Mouse (Mus musculus) kidney, postnatal 14 days (tissue): ENCODE data around the gene Scai.
"Not testable (repeated sequence)": the region's sequence is repeated elsewhere in the genome, so short reads cannot be mapped to it uniquely, and the experiment has no call there.

Experiments used
- DNase-seq: peaks from one replicate; pipeline ENCODE4 v3.0.0; 2022; ENCODE audit warnings: mixed read lengths

Scai gene

GRCm38 (mm10) chr2:39190561-39191056, at the start of gene Scai:
Gene Scai, minus strand, starts transcription at chr2:39190734.
- peak; percentile 99 for DNase-seq

DNA sequence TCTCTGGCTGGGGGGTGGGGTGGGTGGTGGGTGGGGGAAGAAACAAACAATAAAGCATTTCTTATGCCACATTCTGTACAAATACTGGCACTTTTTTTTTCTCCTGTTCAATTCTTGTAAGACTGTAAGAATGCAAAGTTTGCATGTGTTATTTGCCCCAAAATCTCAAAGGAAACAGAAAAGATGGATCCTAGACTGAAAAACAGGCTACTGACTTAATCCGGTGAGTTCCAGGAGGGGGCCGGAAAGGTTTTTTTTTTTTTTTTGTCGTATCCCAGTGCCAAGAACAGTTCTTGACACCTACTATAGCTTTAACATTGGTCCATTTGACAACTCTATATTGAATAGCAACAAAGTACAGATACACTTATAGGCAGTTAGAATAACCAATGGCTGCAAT, 36.2 kb upstream of the Scai start:
- no peak for DNase-seq

- DNase-seq, result peak; percentile 96
Measured at GRCm38 (mm10) chr2:39226019-39226640, 35.6 kb upstream of the Scai start, which contains the start of gene Ppp6c. Gene Ppp6c, minus strand, starts transcription at chr2:39226451.

- DNase-seq, result not testable (repeated sequence)
Measured at GRCm38 (mm10) chr2:39225331-39226018, 34.9 kb upstream of the Scai start.

- DNase-seq, result no peak
Measured at GRCm38 (mm10) chr2:39224621-39225020, 34.1 kb upstream of the Scai start.

DNA sequence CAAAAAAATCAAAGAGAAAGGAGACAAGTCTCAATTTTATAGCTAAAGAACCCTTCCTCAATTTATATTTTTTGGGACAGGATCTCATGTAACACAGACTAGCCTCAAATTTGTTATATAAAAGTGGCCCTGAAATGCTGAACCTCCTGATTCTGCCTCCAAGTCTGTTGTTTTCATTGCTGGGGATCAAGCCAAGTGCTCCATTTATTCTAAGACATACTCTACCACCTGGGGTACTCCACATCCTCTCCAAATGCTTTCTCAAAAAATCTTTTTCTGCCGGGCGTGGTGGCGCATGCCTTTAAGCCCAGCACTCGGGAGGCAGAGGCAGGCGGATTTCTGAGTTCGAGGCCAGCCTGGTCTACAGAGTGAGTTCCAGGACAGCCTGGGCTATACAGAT, 29.5 kb upstream of the Scai start:
- DNase-seq, result no peak

DNA sequence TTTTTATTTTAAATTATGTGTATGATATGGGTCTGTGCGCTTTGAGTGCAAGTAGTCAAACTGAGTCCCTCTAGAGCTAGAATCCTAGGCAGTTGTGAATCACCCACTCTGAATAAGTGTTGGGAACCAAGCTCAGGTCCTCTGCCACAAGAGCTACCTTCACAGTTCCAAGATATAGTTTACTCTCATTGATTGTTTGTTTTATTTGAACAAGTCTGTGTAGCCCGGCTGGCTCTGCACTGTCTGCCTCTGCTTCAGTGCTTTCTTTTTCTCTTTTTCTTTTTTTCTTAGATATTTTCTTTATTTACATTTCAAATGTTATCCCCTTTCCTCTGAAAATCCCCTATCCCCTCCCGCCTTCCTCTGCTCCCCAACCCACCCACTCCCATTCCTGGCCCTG, 28.5 kb upstream of the Scai start:
- DNase-seq, result no peak

GRCm38 (mm10) chr2:39217150-39217549, 26.6 kb upstream of the Scai start:
- no peak for DNase-seq

- DNase-seq, result no peak
Measured at GRCm38 (mm10) chr2:39210738-39211137, 20.2 kb upstream of the Scai start.

- no peak for DNase-seq
Measured at GRCm38 (mm10) chr2:39203359-39203758, 12.8 kb upstream of the Scai start.

DNA sequence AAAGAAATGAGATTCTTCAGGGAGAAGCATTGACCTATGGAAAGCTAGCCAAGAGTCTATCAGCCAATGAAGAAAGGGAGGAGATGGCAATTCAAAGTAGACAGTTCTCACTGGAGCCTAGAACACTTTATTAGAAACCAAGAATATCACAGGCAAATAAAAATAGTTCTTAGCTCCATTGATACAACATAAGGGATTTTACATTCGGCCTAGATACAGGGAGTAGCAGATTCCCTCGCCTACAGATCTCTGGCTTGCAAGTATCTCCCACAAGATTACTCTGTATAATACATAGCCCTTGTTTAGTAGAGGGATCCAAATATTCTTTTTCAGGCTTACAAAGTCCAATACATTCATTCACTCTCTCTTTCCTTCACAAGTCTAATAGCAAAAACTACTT, 4.3 kb upstream of the Scai start:
- DNase-seq, result no peak

GRCm38 (mm10) chr2:39189961-39190560, 473 bp downstream of the Scai start:
- no peak for DNase-seq

DNA sequence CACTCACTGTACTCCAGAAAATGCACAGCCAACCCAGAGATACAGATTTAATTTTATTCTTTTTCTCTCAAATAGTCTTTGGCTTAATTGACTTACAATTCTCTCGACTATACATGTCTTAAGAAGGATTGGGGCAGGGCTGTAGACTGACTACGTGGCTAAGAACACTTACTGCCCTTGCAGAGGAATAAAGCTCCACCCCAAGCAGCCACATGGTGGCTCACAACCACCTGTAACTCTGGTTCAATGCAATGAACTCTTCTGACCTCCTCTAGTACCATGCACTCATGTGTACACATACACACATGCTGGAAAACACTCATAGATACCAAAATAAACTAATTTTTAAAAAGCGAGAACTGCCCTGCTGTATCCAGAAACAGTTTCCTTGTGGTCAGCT, 4.6 kb downstream of the Scai start:
- DNase-seq, result no peak

DNA sequence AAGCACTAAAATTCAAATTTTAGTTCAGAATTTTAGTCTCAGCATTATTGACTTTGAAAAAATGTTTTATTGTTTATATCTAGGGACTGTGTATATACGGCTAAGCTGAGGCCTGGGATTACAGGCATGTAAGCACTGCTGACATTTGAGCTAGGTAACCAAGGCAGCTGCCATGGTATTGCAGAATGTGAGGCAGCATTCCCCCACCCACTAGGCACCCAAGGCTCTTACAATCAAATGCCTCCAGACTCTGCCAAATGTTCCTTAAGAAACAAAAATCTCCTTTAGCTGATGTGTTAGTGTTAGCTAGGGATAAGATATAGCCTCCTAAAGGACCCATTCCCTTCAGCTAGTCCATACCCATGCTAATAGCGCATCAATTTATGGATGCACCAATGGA, 6.9 kb downstream of the Scai start:
- no peak for DNase-seq

GRCm38 (mm10) chr2:39160996-39161395, 29.5 kb downstream of the Scai start:
- no peak for DNase-seq

DNA sequence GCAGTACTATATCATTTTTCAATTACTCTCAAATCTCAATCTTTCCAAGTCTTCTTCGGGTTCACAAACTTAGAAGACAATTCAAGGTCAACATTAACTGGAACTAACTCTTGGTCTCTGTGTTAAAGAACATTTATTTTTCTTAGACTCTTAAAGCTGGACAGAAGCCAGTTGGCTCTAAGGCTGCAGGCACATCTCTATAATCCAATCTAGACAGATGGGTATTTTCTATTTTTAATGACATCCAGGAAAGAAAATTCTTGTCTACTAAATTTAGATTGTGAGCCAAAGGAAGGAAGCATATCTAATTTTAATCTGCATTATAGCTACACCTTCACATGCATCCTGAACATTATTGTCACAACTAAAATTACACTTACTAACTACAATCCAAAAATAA, 32.6 kb downstream of the Scai start:
- DNase-seq, result peak; percentile 10

DNA sequence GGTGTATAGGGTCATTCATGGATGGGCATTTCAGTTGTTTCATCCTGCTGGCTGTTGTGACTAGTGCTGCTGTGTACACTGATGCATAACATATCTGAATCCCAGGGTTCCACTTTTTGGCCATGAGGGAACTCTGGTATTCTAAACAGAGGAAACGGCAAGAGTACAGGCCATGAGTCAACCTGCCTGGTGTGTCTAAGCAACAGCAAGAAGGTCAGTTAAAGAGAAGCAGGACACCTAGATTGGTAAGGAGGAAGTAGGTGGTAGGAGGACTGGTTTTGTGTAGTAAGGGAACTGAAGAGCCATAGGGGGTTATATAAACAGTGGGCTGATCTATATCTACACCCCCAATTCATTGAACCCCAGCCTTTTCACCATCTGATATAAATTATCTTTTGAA, 33.7 kb downstream of the Scai start:
- DNase-seq, result no peak

GRCm38 (mm10) chr2:39150943-39151342, 39.6 kb downstream of the Scai start:
- DNase-seq, result no peak

- DNase-seq, result no peak
Measured at GRCm38 (mm10) chr2:39148075-39148474, 42.5 kb downstream of the Scai start.

DNA sequence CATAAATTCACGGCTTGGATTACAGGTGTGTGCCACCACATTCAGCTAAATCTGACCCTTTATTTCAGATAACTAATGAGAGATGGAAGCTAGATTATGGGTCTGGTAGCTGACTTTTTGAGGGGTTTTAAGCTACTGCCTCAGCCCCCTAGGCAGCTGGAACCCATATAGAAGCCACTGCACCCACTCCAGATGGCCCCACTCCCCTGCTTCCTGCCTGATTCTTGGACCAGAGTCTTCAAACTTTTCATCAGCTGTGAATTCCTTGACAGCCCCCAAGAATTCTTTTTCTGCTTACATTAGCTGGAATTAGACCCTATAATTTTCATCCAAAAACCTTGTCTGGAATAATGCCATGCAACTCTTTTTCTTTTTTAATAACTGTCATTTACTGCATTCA, 44.1 kb downstream of the Scai start:
- no peak for DNase-seq

- DNase-seq, result no peak
Measured at GRCm38 (mm10) chr2:39142357-39142948, 48.1 kb downstream of the Scai start.

DNA sequence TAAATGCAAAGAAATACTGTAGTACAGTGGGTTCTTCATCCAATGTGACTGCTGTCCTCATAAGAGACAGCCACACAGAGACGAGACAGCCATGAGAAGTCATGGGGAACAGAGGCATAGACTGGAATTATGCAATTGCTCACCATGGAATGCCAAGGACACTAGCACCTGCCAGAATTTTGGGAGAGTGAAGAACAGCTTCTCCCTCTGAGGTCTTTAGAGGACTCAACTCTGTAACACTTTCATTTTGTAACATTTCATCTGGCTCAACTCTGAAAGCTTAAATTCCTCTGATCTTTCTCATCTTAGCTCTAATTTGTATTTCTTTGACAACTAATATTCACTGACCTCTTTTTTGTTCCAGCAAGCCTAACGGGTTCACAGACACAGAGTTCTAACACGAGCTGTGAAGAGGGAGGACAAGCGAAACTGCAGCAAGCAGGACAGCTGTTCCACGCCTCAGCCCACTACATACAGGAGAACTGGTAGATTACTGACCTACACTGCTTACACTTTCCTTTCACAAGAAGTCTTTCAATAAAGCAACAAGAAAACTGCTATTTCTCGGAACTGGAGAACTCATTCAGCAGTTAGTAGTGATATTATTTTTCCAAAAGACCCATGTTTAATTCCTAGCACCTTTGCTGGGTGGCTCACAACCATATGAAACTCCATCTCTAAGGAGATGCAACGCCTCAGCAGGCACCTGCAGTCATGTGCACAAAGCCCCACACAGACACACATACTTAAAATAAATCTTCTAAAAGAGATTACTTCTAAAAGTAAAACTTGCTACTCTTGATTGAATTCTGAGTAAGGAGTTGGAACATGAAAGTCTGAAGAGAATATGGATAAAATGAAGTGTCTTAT, 49.7 kb downstream of the Scai start:
- DNase-seq, result no peak
